Mouse (Mus musculus) heart, adult 2 months (tissue): ENCODE measurements around the gene Usp46.

Source experiments
- CTCF ChIP-seq: fragments of 200-600 bp; IDR thresholded peaks from 2 replicates; pipeline ENCODE4 v1.8.1; 2022; ENCODE audit warnings: antibody characterized with exemption, mild to moderate bottlenecking, moderate library complexity
- EP300 ChIP-seq: fragments of 200-500 bp; IDR thresholded peaks from 2 replicates; pipeline ENCODE4 v1.6.1; 2011; ENCODE audit warnings: low read depth, low read length, control low read depth; ENCODE audit not compliant: insufficient read depth

DNA sequence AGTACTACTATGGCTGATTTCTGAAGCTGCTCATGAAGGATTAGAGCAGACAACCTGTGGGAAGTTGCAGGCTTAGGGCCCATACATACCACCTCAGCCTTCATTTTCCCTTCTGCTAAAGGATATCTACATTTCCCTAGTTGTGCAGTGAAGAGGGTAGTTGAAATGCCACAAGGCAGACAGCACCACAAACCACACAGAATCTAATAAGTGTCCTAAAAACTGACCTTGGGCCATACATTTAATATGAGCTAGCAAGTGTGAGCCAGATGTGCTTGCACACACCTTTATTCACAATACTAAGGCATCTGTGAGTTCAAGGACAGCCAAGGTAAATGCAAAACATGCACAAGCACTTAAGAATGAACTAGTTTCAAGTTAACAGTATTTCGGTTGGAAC is 27.8 kb upstream of the Usp46 start:
- TF ChIP-seq CTCF, result no peak
- no peak for TF ChIP-seq EP300
